Mouse (Mus musculus) spleen, postnatal 36 days (tissue): Measurements from ENCODE around the gene Prnp.

Experiments used
- DNase-seq, 2 experiments: peaks; one replicate each; pipeline ENCODE4 v3.0.0; 2022; ENCODE audit warnings: low spot score in 2 of 2, mixed read lengths in 1 of 2

The Prnp gene

GRCm38 (mm10) chr2:131909683-131910572 is at the start of gene Prnp, which contains the start of gene Prn:
Gene Prnp, plus strand, starts transcription at chr2:131909928.
Gene Prn, plus strand, starts transcription at chr2:131909957.
- peak; percentile 85 to 87 for DNase-seq

DNA sequence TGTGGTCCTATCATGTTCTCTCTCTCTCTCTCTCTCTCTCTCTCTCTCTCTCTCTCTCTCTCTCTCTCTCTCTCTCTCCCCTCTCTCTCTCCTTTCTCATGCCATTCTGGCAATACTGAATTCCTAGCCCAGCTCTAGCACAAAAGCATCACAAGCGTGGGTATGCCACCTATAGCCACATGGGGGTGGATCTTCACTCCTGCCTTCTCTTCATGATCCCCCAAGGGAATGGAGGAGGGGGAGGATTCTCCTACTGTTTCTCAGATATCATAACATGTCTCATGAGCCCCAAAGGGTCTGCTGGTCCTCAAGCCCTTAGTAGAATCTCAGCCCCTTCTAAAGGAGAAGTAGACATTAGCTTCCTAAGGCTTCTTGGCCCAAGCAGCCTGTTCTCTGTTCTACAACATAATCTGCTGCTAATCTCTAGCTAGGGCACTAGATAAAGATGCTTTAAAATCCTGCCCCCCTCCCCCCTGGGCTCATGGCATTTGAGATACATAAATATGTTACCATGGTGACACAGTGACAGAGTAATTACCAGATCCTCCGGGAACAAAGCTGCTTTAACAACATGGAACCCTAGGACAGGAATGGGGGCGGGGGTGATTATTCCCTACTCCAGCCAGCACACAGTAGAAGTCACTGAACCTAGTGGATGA is 47.0 kb upstream of the Prnp start:
- DNase-seq, result no peak

- no peak for DNase-seq
Observed at GRCm38 (mm10) chr2:131863472-131863871, 46.3 kb upstream of the Prnp start.

GRCm38 (mm10) chr2:131864262-131864796 is 45.4 kb upstream of the Prnp start:
- DNase-seq, result no peak

- no peak for DNase-seq
Observed at GRCm38 (mm10) chr2:131866676-131867075, 43.1 kb upstream of the Prnp start.

GRCm38 (mm10) chr2:131868983-131869382 is 40.7 kb upstream of the Prnp start:
- DNase-seq, result no peak

- no peak for DNase-seq
Observed at GRCm38 (mm10) chr2:131873376-131873775, 36.4 kb upstream of the Prnp start.

- DNase-seq, result no peak
Observed at GRCm38 (mm10) chr2:131876551-131877265, 33.0 kb upstream of the Prnp start.

DNA sequence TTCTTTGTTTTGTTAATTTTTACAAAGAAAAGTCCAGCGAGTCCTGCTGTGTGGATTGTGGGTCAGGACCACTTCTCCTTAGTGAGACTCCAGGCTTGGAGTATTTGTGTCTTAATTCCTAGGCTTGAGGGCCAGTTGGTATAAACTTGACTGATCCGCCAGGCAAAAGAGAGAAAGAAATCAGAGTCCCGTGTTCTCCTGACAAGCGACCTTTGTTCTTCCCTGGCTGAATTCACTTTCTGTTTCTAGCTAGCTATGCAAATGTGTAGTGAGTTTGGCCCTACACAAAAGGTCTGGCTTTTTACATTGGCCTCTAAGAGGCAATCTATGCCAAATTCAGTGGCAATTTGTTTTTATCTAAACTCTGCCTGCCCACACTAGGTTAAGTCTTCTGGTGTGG is 28.0 kb upstream of the Prnp start:
- DNase-seq, result no peak

DNA sequence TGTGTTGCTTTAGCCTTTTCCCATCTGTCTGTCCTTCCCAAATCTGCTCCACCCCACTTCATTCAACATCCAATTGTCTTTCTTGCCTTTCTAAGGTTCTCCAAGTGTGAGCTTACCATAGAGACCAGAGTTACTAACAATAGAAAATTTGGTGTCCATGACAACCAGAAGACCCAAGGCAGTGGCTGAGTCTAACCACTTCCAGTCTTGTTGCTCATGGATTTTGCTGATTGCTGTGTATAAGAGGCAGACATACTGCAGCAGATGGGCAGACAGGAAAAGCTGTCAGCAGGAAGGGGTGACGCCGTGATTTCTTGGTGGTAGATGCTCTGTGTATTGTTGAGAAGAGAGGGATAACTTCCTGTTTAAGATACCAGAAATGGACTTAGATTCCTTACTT is 26.6 kb upstream of the Prnp start:
- no peak for DNase-seq

DNA sequence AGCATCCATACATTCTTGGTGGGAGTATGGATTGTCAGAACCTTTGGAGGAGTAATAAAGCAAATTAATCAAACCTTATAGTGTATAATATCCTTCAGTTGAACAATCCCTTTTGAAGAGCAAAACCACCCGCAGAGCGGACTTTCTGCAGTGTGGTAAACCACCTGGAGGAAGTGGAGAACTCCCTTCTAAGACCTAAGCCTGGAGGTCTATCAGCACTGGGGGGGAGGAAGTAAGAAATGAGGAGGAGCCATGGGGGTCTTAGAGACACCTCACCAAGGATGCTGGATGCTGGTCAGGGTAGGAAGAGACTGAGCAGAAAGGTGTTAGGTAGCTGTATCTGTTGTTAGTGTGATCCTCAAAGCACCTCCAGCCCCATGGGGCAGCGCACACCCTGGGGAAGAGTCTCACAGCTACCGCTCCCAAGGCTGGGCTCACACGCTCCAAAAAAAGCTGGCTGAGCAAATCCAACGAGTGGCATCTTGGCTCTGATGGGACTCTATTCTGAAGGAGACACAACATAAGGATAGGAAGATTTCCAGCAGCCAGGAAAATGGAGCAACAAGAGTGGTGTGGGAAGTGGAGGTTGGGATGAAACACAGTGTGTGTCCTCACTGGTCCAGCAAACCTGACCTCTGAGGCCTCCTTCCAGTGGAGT is 23.1 kb upstream of the Prnp start:
- DNase-seq, result no peak

GRCm38 (mm10) chr2:131888233-131888632 is 21.5 kb upstream of the Prnp start:
- peak; percentile 7 to 24 for DNase-seq

DNA sequence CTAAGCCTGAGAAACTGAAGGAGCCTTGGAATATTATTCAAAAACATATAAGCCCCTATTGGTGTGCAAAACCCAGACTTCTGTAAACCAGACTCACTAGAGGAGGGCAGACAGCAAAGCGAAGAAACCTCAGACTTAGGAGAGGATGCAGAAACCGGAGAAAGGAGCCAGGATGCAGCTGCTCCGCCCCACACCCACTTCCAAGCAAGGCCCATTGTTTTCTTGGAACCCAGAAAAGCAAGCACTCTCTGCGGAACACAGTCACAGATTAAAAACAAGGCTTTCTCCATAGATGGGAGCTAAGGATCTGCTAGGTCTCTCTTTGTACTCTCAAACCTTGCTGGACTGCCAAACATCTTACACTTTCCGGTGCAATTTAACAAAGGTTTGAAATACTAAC is 17.2 kb upstream of the Prnp start:
- DNase-seq, result no peak

GRCm38 (mm10) chr2:131895106-131895505 is 14.6 kb upstream of the Prnp start:
- DNase-seq, result no peak

- no peak for DNase-seq
Observed at GRCm38 (mm10) chr2:131896011-131896410, 13.7 kb upstream of the Prnp start.

- no peak for DNase-seq
Observed at GRCm38 (mm10) chr2:131897336-131898109, 12.2 kb upstream of the Prnp start.

DNA sequence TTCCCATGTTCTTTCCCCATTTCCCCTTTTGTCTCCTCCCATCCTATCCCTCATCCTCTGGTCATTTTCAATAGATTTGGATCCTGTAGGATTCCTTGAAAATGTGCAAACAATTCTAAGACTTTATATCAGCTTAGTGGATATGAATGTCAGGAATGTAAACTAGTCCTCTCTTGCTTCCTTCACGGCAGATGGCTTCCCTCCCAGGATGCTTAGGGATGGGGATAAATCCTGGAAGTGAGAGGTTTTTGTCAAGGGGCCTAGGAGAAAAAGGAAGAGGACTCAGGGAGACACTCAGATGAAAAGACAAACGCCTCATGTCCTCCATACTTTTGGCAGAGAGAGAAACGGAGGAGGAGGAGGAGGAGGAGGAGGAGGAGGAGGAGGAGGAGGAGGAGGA is 7.3 kb upstream of the Prnp start:
- DNase-seq, result no peak

- DNase-seq, result no peak
Observed at GRCm38 (mm10) chr2:131902867-131903266, 6.9 kb upstream of the Prnp start.

DNA sequence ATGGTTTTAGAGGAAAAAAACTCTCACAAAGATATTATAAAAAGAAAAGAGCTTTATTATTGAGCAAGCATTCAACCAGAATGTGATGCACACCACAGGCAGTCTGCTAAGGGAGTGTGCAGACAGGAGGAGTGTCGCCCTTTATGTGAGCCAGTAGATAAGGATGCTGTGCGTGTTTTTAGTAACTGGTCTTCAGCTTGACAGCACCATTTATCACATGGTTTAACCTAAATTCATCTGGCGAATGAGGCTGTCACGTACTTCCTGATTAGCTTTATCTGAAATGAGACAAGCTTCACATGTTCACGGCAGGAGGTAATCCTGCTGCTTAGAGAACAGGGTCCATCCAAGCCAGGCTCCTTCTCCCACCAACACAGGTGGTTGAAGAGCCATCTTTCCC is 4.7 kb upstream of the Prnp start:
- peak; percentile 19 to 39 for DNase-seq

DNA sequence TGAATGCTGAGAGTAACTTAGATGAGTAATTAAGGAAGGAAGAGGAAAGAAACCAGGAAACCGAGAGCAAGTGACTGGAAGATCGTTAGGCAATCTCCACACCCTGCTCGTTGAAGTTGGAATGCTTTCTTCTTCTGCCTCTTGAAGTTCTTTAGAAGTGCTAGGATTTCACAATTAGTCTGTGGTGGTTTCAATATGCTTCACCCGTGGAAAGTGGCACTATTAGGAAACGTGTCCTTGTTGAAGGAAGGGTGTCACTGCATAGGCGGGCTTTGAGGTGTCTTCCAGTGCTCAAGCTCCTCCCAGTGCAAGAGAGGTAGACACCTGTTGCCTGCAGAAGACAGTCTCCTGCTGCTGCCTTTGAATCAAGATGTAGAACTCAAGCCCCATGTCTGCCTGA is 4.0 kb upstream of the Prnp start:
- DNase-seq, result peak in 1 of 2 experiments; percentile 15

DNA sequence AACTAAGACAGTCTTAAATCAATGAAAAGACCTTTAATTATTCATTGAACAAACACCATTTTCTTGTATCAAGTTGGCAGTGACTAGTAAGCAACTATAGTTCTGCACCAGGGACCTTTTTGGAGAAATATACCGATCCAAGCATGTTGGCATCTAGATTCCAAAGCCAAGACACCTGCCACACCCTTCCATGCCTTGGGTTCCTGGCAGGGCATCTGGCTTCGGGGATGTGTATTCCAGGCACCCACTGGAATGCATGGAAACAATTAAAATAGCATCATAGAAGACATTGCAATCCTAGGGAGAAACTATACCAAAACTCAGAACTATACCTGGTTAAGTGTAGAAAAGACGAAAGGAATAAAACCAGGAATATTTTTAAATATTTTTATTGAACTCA is 3.5 kb upstream of the Prnp start:
- no peak for DNase-seq
